Mouse (Mus musculus) neural tube, embryonic 14.5 days (tissue): ENCODE measurements at regions not wholly inside any gene's neighbourhood (a gene's known extent, or its start where the extent isn't known, plus 50 kb on each side); places are given as distances from the start of the nearest gene placed in this dataset.

Experiments used
- ATAC-seq: fragments of 200-750 bp; cut with Nextera tagmentation; 2 replicates; pipeline ENCODE4 v1.8.0; 2017; ENCODE audit warnings: low read depth, mild to moderate bottlenecking, moderate TSS enrichment, moderate library complexity
- H3K27ac ChIP-seq: fragments of 300-500 bp; sonication (generic); 2 replicates; pipeline ENCODE4 v1.5.1; 2014; ENCODE audit warnings: low read depth, mild to moderate bottlenecking, control low read depth, low read length, moderate library complexity, mixed read lengths
- H3K27me3 ChIP-seq: fragments of 300-500 bp; sonication (generic); 2 replicates; pipeline ENCODE4 v1.6.1; 2014; ENCODE audit warnings: low read length; ENCODE audit not compliant: control insufficient read depth, insufficient read depth
- H3K36me3 ChIP-seq: fragments of 300-500 bp; sonication (generic); 2 replicates; pipeline ENCODE4 v1.6.1; 2014; ENCODE audit warnings: low read length, mixed read lengths; ENCODE audit not compliant: control insufficient read depth, insufficient read depth
- H3K4me1 ChIP-seq: fragments of 300-500 bp; sonication (generic); 2 replicates; pipeline ENCODE4 v1.6.1; 2014; ENCODE audit warnings: low read length; ENCODE audit not compliant: control insufficient read depth, insufficient read depth
- H3K4me2 ChIP-seq: fragments of 300-500 bp; sonication (generic); 2 replicates; pipeline ENCODE4 v1.6.1; 2014; ENCODE audit warnings: mild to moderate bottlenecking, low read depth, low read length, control low read depth
- H3K4me3 ChIP-seq: fragments of 300-500 bp; sonication (generic); 2 replicates; pipeline ENCODE4 v1.5.1; 2014; ENCODE audit warnings: low read depth, low read length, control low read depth, mixed read lengths
- H3K9ac ChIP-seq: fragments of 300-500 bp; sonication (generic); replicated peaks from 2 replicates; pipeline ENCODE4 v1.6.1; 2014; ENCODE audit warnings: low read depth, mild to moderate bottlenecking, control low read depth, low read length, mixed read lengths
- H3K9me3 ChIP-seq: fragments of 300-500 bp; sonication (generic); 2 replicates; pipeline ENCODE4 v1.6.1; 2016; ENCODE audit warnings: low read length; ENCODE audit not compliant: control insufficient read depth
- WGBS: fragments of 180-500 bp; shearing (Covaris S2); extraction: QIAGEN DNeasy Blood & Tissue Kit; methylation state at CpG from one replicate; pipeline ENCODE4 v1.1.7; 2014; 5-methylcytosine and 5-hydroxymethylcytosine counted together

- WGBS, result 51% methylated on average over 2 of the region's 2 CpGs
- H3K36me3 ChIP-seq, result no peaks in the 10 kb centered on the region
- H3K4me3 ChIP-seq, result no peak overlapping the region
- no peaks in the 10 kb centered on the region for H3K27me3 ChIP-seq
- no peak overlapping the region for H3K9ac ChIP-seq
- no peak for ATAC-seq
- no peaks in the 10 kb centered on the region for H3K4me1 ChIP-seq
- no peaks in the 10 kb centered on the region for H3K9me3 ChIP-seq
- no peak overlapping the region for H3K4me2 ChIP-seq
- no peak overlapping the region for H3K27ac ChIP-seq
Measured at GRCm38 (mm10) chr11:37772481-37773089, 536.8 kb upstream of the Tenm2 start.

DNA sequence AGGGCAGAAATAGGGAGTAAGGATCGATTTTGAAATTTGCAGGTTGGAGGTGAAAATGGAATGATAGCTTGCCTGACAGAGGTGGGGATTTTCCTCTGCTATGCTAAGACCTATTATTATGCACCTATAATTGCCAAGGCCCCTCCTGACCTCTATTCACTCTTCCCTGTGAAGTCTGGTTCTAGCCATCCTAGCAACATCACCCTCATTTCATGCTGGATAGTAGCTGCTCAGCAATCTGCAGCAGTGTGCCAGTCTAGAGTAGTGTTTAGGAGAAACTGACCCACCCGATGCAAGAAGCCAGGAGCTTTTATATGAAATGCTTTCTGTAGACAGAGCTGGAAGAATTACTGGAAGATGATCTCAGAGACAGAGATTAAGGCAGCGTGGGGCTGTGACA lies 535.1 kb upstream of the Tenm2 start:
- no peak for ATAC-seq
- 67% methylated on average over 3 of the region's 3 CpGs for WGBS

GRCm38 (mm10) chr11:37768121-37768520 lies 532.4 kb upstream of the Tenm2 start:
- Histone ChIP-seq H3K9ac (no peak overlapping the region), H3K27ac (no peak overlapping the region), H3K27me3 (no peaks in the 10 kb centered on the region), H3K4me1 (no peaks in the 10 kb centered on the region), H3K4me3 (no peak overlapping the region), H3K4me2 (no peak overlapping the region), H3K9me3 (no peaks in the 10 kb centered on the region), H3K36me3 (no peaks in the 10 kb centered on the region)
- WGBS, result 71% methylated on average over 3 of the region's 3 CpGs
- no peak for ATAC-seq

More for the DNA sequence above, 535.1 kb upstream of the Tenm2 start:
- Histone ChIP-seq H3K9me3 (no peaks in the 10 kb centered on the region), H3K27ac (no peak overlapping the region), H3K27me3 (no peaks in the 10 kb centered on the region), H3K4me1 (no peaks in the 10 kb centered on the region), H3K9ac (no peak overlapping the region), H3K4me3 (no peak overlapping the region), H3K4me2 (no peak overlapping the region), H3K36me3 (no peaks in the 10 kb centered on the region)

DNA sequence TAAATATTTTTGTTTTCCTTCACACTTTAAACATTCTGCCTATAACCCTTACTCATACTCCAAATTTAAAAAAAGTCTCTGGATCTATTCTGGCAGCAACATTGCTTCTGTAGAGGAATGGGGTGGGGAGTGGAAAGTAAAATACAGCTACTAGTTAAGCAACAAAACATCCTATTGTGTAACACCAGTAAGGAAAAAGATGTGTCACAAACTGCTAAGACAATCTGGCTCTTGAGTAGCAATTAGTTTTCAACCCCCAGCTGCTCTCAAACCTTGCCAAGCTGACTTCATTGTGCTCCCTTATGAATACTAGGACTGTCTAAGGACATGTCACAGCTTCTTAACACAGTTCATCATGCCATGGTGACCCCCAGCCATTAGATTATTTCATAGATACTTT lies 500.2 kb upstream of the Tenm2 start:
- Histone ChIP-seq H3K36me3 (no peaks in the 10 kb centered on the region), H3K9me3 (no peaks in the 10 kb centered on the region)
- ATAC-seq, result no peak

GRCm38 (mm10) chr11:37735501-37735900 lies 499.7 kb upstream of the Tenm2 start:
- Histone ChIP-seq H3K27ac (no peak overlapping the region), H3K9me3 (no peaks in the 10 kb centered on the region), H3K4me1 (no peaks in the 10 kb centered on the region), H3K9ac (no peak overlapping the region), H3K36me3 (no peaks in the 10 kb centered on the region), H3K4me3 (no peak overlapping the region), H3K4me2 (no peak overlapping the region), H3K27me3 (no peaks in the 10 kb centered on the region)
- WGBS, result 83% methylated on average over 2 of the region's 2 CpGs
- no peak for ATAC-seq

More for the DNA sequence above, 500.2 kb upstream of the Tenm2 start:
- Histone ChIP-seq H3K27ac (no peak overlapping the region), H3K4me2 (no peak overlapping the region), H3K4me1 (no peaks in the 10 kb centered on the region), H3K9ac (no peak overlapping the region), H3K4me3 (no peak overlapping the region), H3K27me3 (no peaks in the 10 kb centered on the region)

GRCm38 (mm10) chr11:37696981-37697380 lies 461.2 kb upstream of the Tenm2 start:
- Histone ChIP-seq H3K4me3 (no peak overlapping the region), H3K9ac (no peak overlapping the region), H3K27ac (no peak overlapping the region), H3K4me2 (no peak overlapping the region), H3K36me3 (no peaks in the 10 kb centered on the region), H3K27me3 (no peaks in the 10 kb centered on the region), H3K9me3 (no peaks in the 10 kb centered on the region), H3K4me1 (no peaks in the 10 kb centered on the region)
- 70% methylated on average over 2 of the region's 2 CpGs for WGBS
- no peak for ATAC-seq

DNA sequence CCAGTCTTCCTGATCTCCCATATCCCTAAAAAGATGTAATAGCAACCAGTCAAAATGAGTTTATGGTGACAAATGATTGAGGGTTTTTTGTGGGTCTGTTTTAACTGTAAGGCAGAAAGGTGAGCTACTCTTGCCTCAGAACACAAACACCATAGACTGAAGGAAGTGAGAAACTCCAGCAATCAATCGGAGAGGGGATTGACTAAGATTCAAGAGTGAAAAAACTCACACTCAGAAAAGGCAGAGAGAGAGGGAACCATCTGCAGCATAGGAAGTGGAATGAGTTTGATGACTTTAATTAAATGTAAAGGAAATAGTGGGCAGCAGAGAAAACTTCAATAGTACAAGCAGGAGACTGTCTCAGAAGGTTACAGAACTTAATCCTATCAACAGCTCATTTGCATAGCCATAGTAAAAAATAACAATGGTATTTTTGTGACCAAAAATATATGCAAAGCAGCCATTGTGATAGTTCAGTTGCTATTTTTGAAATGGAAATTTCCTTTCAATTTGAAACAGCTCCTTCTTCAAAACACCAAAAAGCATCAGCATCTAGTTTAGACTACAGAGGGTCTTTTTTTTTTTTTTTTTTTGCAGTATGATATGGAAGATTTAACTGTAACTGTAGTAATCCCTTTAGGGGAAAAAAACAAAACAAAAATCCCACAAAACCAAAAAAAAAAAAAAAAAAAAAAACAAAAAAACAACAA lies 442.9 kb upstream of the Tenm2 start:
- no peaks in the 10 kb centered on the region for H3K4me1 ChIP-seq
- H3K36me3 ChIP-seq, result no peaks in the 10 kb centered on the region
- ATAC-seq, result no peak
- no peak overlapping the region for H3K27ac ChIP-seq
- H3K4me2 ChIP-seq, result no peak overlapping the region
- 60% methylated on average over 1 of the region's 1 CpGs for WGBS
- H3K9ac ChIP-seq, result no peak overlapping the region
- H3K9me3 ChIP-seq, result no peaks in the 10 kb centered on the region
- no peak overlapping the region for H3K4me3 ChIP-seq
- no peaks in the 10 kb centered on the region for H3K27me3 ChIP-seq

DNA sequence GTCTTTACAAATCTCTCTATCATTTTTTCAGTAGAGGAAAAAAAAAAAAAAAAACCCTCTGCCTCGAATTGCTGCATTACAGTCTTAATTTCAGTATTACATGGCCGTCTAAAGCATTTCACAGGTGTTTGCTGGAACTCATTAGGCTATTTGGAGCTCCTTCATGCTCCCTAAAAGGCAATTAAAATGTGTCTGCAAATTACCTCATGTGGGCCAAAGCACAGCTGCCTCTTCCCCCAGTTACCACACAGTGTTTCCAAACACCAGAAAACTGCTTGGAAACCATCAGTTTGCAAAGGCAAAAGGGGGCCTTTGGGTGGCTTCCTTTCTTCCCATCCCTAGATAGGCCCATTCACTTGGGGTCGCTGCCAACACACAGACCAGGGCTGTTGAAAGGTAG lies 435.6 kb upstream of the Tenm2 start:
- 41% methylated on average over 3 of the region's 3 CpGs for WGBS
- H3K9me3 ChIP-seq, result no peaks in the 10 kb centered on the region

GRCm38 (mm10) chr11:37666925-37667324 lies 431.2 kb upstream of the Tenm2 start:
- Histone ChIP-seq H3K4me1 (no peaks in the 10 kb centered on the region), H3K27me3 (no peaks in the 10 kb centered on the region), H3K36me3 (no peaks in the 10 kb centered on the region), H3K9me3 (no peaks in the 10 kb centered on the region), H3K4me3 (no peak overlapping the region), H3K9ac (no peak overlapping the region), H3K4me2 (no peak overlapping the region), H3K27ac (no peak overlapping the region)
- ATAC-seq, result no peak
- 81% methylated on average over 1 of the region's 1 CpGs for WGBS

More for the DNA sequence above, 435.6 kb upstream of the Tenm2 start:
- H3K36me3 ChIP-seq, result no peaks in the 10 kb centered on the region
- no peak overlapping the region for H3K4me2 ChIP-seq
- H3K4me3 ChIP-seq, result no peak overlapping the region
- no peak for ATAC-seq
- no peak overlapping the region for H3K9ac ChIP-seq
- H3K27me3 ChIP-seq, result no peaks in the 10 kb centered on the region
- H3K4me1 ChIP-seq, result no peaks in the 10 kb centered on the region
- no peak overlapping the region for H3K27ac ChIP-seq
